Mouse (Mus musculus): ENCODE results near the gene Nploc4. TPM values are rescaled to one million over a fixed set of nuclear protein-coding genes. Genes with fewer than 3 reads are reported as not detected.
A peak's percentile ranks its signal among the peaks of the same experiment; 100 is the strongest.

Gene Nploc4
- total and polyA plus RNA-seq, 2 experiments: 24.6 to 58.9 TPM

- H3K9ac ChIP-seq (ENCODE audit: low read depth, low read length): no peak overlapping the region
- H3K4me3 ChIP-seq (ENCODE audit: insufficient read depth, low read depth, low read length): no peak overlapping the region; the same call in 1 of the 2 replicates
- no peak for DNase-seq (ENCODE audit: extremely low read depth, low read depth, low spot score)
- H3K36me3 ChIP-seq (ENCODE audit: control insufficient read depth, insufficient read depth, low read length): peaks cover 2% of the 10 kb centered on the region; the same call in 1 of the 2 replicates
- no peaks in the 10 kb centered on the region for H3K27me3 ChIP-seq (ENCODE audit: control insufficient read depth, insufficient read depth, low read length)
- TF ChIP-seq POLR2A (IDR thresholded peaks at IDR 0.05; ENCODE audit: extremely low read depth, insufficient read depth, low read length): no peak
- no peak for TF ChIP-seq CTCF (IDR thresholded peaks at IDR 0.05; ENCODE audit: low read depth, low read length)
- H3K79me2 ChIP-seq (ENCODE audit: control insufficient read depth, insufficient read depth, low read length): peaks cover 5% of the 10 kb centered on the region
- H3K27ac ChIP-seq (replicated peaks; ENCODE audit: insufficient read depth, low read depth, low read length): peak overlapping the region; percentile 95
- WGBS: 42% methylated on average over 11 of the region's 11 CpGs
- peaks cover 16% of the 10 kb centered on the region for H3K4me1 ChIP-seq (ENCODE audit: control insufficient read depth, insufficient read depth, low read length)
Measured at GRCm38 (mm10) chr11:120350711-120351110, 86.8 kb downstream of the Nploc4 start.

DNA sequence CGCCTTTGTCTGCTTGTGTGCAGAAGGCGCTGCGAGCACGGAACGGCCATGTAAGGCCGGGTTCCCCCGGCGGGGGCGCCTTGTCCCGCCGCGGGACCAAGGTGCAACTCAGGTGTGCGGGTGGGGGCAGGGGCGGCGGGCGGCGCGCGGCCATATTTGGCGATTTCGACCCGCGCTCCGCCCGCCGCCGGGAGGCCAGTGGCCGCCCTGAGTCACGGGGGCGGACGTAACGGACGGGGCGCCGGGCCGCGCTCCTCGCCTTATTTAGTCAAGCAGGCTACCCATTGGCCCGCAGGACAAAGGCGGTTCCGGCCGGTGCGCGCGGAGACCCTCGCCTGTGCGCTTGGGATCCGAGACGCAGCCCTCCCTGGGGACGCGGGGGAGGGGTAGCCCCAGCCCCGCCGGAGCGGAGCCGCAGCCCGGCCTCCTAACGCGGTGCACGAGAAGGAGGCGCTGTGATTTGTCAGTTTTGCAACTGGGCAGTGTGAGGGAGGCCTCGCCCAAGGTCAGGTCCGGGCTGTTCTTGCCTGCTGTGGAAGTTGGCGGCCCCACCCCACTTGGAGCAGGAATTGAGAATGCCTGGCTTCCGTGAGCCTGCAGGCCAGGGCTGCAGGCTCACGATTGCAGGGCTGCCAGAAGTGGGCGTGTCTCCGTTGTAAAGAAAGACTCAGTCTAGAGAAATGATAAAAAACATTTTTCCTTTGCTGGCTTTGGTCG is 87.4 kb downstream of the Nploc4 start:
- under 1% methylated on average over 67 of the region's 68 CpGs for WGBS
- DNase-seq (ENCODE audit: extremely low read depth, low read depth, low spot score): peak; percentile 87
- peaks cover 19% of the 10 kb centered on the region for H3K4me1 ChIP-seq (ENCODE audit: control insufficient read depth, insufficient read depth, low read length)

DNA sequence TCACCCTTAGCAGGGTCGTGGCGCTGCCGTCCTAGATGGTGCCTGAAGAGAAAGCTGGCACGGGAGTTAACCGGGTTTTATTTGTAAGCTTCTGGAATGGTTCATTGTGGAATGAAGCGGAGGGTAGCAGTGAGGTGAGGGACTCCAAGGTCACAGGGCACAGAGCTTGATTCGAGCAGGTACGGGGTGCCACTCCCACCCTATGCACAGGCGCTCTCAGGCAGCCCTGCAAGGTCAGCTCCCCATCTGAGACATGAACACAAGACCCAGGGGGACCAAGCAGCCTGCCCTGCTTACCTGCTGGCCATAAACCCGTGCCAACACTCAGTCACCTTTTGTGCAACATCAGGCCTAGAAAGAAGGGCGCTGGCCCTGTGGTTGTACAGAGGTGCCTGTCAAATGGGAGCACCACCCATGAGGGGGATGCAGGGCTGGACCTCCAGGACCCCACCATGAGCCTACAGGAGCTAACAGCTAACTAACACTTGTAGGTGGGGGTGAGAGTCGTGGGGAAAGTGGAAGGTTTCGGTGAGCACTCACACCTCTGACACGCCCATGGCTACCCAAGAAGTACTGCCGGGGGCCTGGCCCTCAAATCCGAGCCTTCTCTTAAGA is 88.0 kb downstream of the Nploc4 start:
- Histone ChIP-seq H3K36me3 (ENCODE audit: control insufficient read depth, insufficient read depth, low read length) (peaks cover 6% of the 10 kb centered on the region), H3K9ac (ENCODE audit: low read depth, low read length) (peak overlapping the region; percentile 88), H3K27me3 (ENCODE audit: control insufficient read depth, insufficient read depth, low read length) (no peaks in the 10 kb centered on the region), H3K79me2 (ENCODE audit: control insufficient read depth, insufficient read depth, low read length) (peaks cover 5% of the 10 kb centered on the region), H3K4me1 (ENCODE audit: control insufficient read depth, insufficient read depth, low read length) (peaks cover 21% of the 10 kb centered on the region), H3K27ac (replicated peaks; ENCODE audit: insufficient read depth, low read depth, low read length) (peak overlapping the region; percentile 95), H3K4me3 (ENCODE audit: insufficient read depth, low read depth, low read length) (peak overlapping the region; percentile 66)
- peak; percentile 67 for DNase-seq (ENCODE audit: extremely low read depth, low read depth, low spot score)
- no peak for TF ChIP-seq POLR2A (IDR thresholded peaks at IDR 0.05; ENCODE audit: extremely low read depth, insufficient read depth, low read length)
- TF ChIP-seq CTCF (IDR thresholded peaks at IDR 0.05; ENCODE audit: low read depth, low read length): no peak
- WGBS: 2% methylated on average over 16 of the region's 16 CpGs

More for the DNA sequence above, 87.4 kb downstream of the Nploc4 start:
- H3K27me3 ChIP-seq (ENCODE audit: control insufficient read depth, insufficient read depth, low read length): no peaks in the 10 kb centered on the region
- H3K79me2 ChIP-seq (ENCODE audit: control insufficient read depth, insufficient read depth, low read length): peaks cover 5% of the 10 kb centered on the region
- peaks cover 5% of the 10 kb centered on the region for H3K36me3 ChIP-seq (ENCODE audit: control insufficient read depth, insufficient read depth, low read length)
- peak overlapping the region; percentile 95 for H3K27ac ChIP-seq (replicated peaks; ENCODE audit: insufficient read depth, low read depth, low read length)
- peak overlapping the region; percentile 88 for H3K9ac ChIP-seq (ENCODE audit: low read depth, low read length)
- no peak for TF ChIP-seq CTCF (IDR thresholded peaks at IDR 0.05; ENCODE audit: low read depth, low read length)
- peak; percentile 40; the same call in 1 of the 2 replicates for TF ChIP-seq POLR2A (IDR thresholded peaks at IDR 0.05; ENCODE audit: extremely low read depth, insufficient read depth, low read length)
- H3K4me3 ChIP-seq (ENCODE audit: insufficient read depth, low read depth, low read length): peak overlapping the region; percentile 66

- under 1% methylated on average over 50 of the region's 53 CpGs for WGBS
- TF ChIP-seq POLR2A (IDR thresholded peaks at IDR 0.05; ENCODE audit: extremely low read depth, insufficient read depth, low read length) (no peak), CTCF (IDR thresholded peaks at IDR 0.05; ENCODE audit: low read depth, low read length) (no peak)
- H3K4me1 ChIP-seq (ENCODE audit: control insufficient read depth, insufficient read depth, low read length): peaks cover 21% of the 10 kb centered on the region
Measured at GRCm38 (mm10) chr11:120348684-120349370, 88.7 kb downstream of the Nploc4 start.

DNA sequence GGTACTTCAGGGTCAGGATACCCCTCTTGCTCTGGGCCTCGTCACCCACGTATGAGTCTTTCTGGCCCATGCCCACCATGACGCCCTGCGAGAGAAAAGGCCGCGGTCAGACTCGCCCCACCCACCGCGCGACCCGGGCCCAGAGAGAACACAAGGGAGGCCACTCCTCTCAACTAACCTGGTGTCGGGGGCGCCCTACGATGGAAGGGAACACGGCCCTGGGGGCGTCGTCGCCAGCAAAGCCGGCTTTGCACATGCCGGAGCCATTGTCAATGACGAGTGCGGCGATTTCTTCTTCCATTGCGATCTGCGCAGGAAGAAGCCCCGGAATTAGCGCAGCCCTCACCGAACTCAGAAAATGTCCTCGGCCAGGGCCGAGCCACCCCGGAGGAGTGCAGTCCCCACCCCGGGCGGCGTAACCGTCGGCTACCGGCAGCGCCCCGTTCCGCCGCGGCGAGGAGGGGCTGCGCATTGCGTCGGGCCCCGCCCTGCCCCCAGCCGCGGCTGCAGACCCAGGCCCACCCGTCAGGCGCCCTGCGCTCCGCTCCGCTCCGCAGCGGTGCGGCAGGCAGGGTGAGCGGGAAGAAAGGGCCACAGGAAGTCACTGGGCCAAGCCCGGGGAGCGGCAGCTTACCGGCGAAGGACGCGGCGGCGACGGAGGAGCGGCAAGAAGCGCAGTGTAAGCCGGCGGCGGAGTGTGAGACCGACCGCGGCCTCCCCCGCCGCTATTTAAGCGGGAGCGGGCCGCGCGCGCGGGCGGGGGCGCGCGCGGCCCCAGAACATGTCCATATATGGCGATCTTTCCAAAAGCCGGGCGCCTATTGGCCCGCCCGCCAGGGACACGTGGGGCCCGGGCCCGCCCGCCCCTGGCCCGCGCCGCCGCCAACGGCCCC is 89.5 kb downstream of the Nploc4 start, which contains the start of gene Actg1:
TSS of gene Actg1 (minus strand) at position 752 of the 893 bp plus-strand sequence.
- Histone ChIP-seq H3K9ac (ENCODE audit: low read depth, low read length) (peak within 1 kb of the TSS; percentile 96), H3K4me3 (ENCODE audit: insufficient read depth, low read depth, low read length) (peak within 1 kb of the TSS; percentile 87), H3K4me1 (ENCODE audit: control insufficient read depth, insufficient read depth, low read length) (peaks cover 19% of the 10 kb centered on the region), H3K27me3 (ENCODE audit: control insufficient read depth, insufficient read depth, low read length) (no peaks in the 10 kb centered on the region), H3K27ac (replicated peaks; ENCODE audit: insufficient read depth, low read depth, low read length) (peak within 1 kb of the TSS; percentile 95), H3K36me3 (ENCODE audit: control insufficient read depth, insufficient read depth, low read length) (peaks cover 6% of the 10 kb centered on the region), H3K79me2 (ENCODE audit: control insufficient read depth, insufficient read depth, low read length) (peaks cover 5% of the 10 kb centered on the region)
- peak; percentile 93 for TF ChIP-seq POLR2A (IDR thresholded peaks at IDR 0.05; ENCODE audit: extremely low read depth, insufficient read depth, low read length)
- no peak for TF ChIP-seq CTCF (IDR thresholded peaks at IDR 0.05; ENCODE audit: low read depth, low read length)
- DNase-seq (ENCODE audit: extremely low read depth, low read depth, low spot score): no peak
- under 1% methylated on average over 102 of the region's 103 CpGs for WGBS

More at GRCm38 (mm10) chr11:120348684-120349370, 88.7 kb downstream of the Nploc4 start:
- Histone ChIP-seq H3K4me3 (ENCODE audit: insufficient read depth, low read depth, low read length) (peak overlapping the region; percentile 66), H3K27me3 (ENCODE audit: control insufficient read depth, insufficient read depth, low read length) (no peaks in the 10 kb centered on the region), H3K79me2 (ENCODE audit: control insufficient read depth, insufficient read depth, low read length) (peaks cover 5% of the 10 kb centered on the region), H3K27ac (replicated peaks; ENCODE audit: insufficient read depth, low read depth, low read length) (peak overlapping the region; percentile 95), H3K9ac (ENCODE audit: low read depth, low read length) (peak overlapping the region; percentile 88), H3K36me3 (ENCODE audit: control insufficient read depth, insufficient read depth, low read length) (peaks cover 6% of the 10 kb centered on the region)
- no peak for DNase-seq (ENCODE audit: extremely low read depth, low read depth, low spot score)
